Mouse (Mus musculus): ENCODE results near the gene Gm3646. TPM values are rescaled to one million over a fixed set of nuclear protein-coding genes. Genes with fewer than 3 reads are reported as not detected.

Gene Gm3646
- total and polyA plus RNA-seq, 3 experiments, result 1.9 to 9.2 (median 9.1) TPM

DNA sequence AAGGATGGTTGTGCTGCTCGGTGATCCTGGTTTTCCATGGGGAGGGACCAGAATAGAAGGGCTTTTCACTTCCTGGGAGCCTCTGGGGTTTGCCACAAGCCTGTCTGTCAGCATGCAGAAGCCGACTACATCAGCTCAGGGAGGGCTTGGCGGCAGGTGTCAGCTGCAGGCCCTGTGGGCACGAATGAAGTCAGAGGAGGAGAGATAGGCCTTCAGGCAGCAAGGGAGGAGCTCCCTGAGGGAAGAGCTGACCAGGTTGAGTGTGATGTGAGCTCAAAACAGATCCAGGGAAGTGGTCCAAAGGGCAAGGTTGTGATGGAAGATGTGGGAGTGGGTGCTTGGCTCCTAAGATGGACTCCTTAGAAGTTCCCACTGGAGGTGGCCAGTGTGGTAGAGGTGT, 35.7 kb upstream of the Gm3646 start:
- no peak overlapping the region for H3K9ac ChIP-seq (ENCODE audit: low read depth, low read length)
- H3K4me1 ChIP-seq (ENCODE audit: control insufficient read depth, insufficient read depth, low read length), result peaks cover 1% of the 10 kb centered on the region
- TF ChIP-seq POLR2A (IDR thresholded peaks at IDR 0.05; ENCODE audit: insufficient read depth, low read depth, low read length), result no peak
- WGBS, result 69% methylated on average over 4 of the region's 4 CpGs
- H3K27me3 ChIP-seq (ENCODE audit: control insufficient read depth, insufficient read depth, low read length), result no peaks in the 10 kb centered on the region
- no peak overlapping the region for H3K4me3 ChIP-seq
- no peak for DNase-seq
- intact Hi-C loops (cut with DNase I), result no loop called here
- no peak overlapping the region for H3K27ac ChIP-seq
- H3K79me2 ChIP-seq (replicated peaks; ENCODE audit: control insufficient read depth, insufficient read depth, low read length), result no peaks in the 10 kb centered on the region
- H3K36me3 ChIP-seq (ENCODE audit: control insufficient read depth, insufficient read depth, low read length), result no peaks in the 10 kb centered on the region

DNA sequence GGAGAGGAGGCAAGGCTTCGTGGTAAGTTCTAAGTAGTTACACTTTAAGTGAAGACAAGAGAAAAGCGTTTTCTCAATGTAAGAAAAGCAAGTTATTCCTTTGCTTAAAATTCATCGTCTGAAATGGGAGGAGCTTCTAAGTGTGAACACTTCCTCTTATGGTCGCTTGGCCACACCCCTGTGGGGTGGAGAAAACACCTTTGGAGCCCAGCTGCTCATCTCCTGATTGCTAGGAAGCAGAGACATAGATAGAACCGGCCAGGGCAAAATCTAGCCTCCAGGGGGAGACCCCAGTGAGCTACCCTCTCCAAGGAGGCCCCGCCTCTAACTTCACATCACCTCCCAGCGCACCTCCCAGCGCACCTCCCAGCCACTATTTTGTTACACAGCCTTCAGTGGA, 34.7 kb upstream of the Gm3646 start:
- Histone ChIP-seq H3K27me3 (ENCODE audit: control insufficient read depth, insufficient read depth, low read length) (no peaks in the 10 kb centered on the region), H3K79me2 (replicated peaks; ENCODE audit: control insufficient read depth, insufficient read depth, low read length) (no peaks in the 10 kb centered on the region), H3K9ac (ENCODE audit: low read depth, low read length) (no peak overlapping the region), H3K36me3 (ENCODE audit: control insufficient read depth, insufficient read depth, low read length) (no peaks in the 10 kb centered on the region), H3K4me3 (no peak overlapping the region), H3K27ac (no peak overlapping the region), H3K4me1 (ENCODE audit: control insufficient read depth, insufficient read depth, low read length) (peaks cover 1% of the 10 kb centered on the region; the same call in 1 of the 2 replicates)
- TF ChIP-seq CTCF (IDR thresholded peaks at IDR 0.05) (no peak), EP300 (IDR thresholded peaks at IDR 0.05; ENCODE audit: insufficient read depth, low read depth, low read length) (no peak), POLR2A (IDR thresholded peaks at IDR 0.05; ENCODE audit: insufficient read depth, low read depth, low read length) (no peak)
- DNase-seq, result no peak
- 71% methylated on average over 8 of the region's 8 CpGs for WGBS
- intact Hi-C loops (cut with DNase I), result no loop called here

DNA sequence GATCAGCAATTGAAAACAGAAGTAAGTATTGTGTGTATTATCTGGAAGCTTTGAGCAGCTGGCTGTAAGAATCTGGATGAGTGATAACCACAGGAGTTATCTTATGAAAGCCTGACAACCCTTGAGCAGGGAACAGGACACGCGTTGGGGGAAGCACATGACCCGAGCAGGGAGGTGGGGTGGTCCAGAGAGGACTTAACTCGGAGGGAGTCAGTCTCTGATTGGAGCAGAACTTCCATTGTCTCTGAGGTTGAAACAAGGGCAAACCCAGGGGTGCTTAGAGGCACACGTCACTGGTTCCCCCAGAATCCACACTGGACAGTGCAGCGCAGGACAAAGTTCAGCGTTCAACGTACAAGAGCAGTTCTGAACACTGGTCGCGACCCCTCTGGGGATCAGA, 34.1 kb upstream of the Gm3646 start:
- Histone ChIP-seq H3K9ac (ENCODE audit: low read depth, low read length) (no peak overlapping the region), H3K27me3 (ENCODE audit: control insufficient read depth, insufficient read depth, low read length) (no peaks in the 10 kb centered on the region), H3K27ac (no peak overlapping the region), H3K79me2 (replicated peaks; ENCODE audit: control insufficient read depth, insufficient read depth, low read length) (no peaks in the 10 kb centered on the region), H3K36me3 (ENCODE audit: control insufficient read depth, insufficient read depth, low read length) (no peaks in the 10 kb centered on the region), H3K4me3 (no peak overlapping the region), H3K4me1 (ENCODE audit: control insufficient read depth, insufficient read depth, low read length) (peaks cover 1% of the 10 kb centered on the region; the same call in 1 of the 2 replicates)
- no peak for DNase-seq
- TF ChIP-seq POLR2A (IDR thresholded peaks at IDR 0.05; ENCODE audit: insufficient read depth, low read depth, low read length) (no peak), CTCF (IDR thresholded peaks at IDR 0.05) (no peak), EP300 (IDR thresholded peaks at IDR 0.05; ENCODE audit: insufficient read depth, low read depth, low read length) (no peak)
- WGBS, result 55% methylated on average over 10 of the region's 10 CpGs
- intact Hi-C loops (cut with DNase I), result no loop called here

DNA sequence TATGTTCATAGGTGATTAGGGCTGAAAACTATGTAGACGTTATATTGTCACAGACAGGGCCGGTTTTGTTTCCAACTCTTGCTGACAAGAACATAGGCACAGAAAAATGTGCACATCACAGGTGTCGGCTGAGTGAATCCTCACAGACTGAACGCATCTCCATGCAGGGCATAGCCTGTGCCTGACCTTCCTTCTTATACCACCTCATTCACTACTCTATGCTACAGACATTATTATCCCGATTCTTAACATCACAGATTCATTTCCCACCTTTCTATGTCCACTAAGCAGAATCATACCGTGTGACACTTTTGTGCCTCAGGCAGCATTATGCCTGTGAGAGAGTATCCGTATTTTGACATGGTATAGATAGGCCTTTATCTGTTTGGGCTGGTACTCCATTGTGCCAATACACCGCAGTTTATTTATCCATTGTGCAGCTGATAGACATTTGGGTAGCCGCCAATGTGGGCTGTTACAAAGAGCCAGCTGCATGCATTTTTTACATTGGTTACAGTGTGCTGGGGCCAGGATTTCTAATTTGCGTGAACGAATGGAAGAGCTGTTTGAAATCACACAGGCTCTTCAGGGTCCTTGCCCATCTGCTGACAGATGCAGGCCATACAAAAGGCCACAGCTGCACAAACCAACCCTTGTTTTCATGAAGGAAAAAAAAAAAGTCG, 33.5 kb upstream of the Gm3646 start:
- no peak overlapping the region for H3K27ac ChIP-seq

DNA sequence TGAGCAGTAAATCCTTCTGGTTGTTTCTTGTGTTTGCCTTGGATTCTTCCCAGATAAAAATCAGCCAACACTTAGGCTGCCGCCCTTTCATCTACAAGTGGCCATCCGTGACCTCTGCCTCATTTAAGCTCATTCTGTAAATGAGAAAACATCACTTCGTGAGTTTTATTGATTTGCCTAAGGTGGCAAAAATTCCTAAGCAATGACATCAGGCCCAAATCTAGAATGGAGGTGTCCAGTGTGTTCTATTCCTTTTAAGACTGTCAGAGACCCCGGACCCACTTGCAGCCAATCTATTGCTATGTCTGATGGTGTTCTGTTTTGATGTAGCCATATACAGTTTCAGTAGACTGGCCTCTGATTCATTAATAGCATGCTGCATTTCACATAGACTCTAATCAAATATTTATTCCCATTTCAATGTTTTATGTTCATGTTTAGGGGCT, 26.5 kb upstream of the Gm3646 start:
- H3K9ac ChIP-seq (ENCODE audit: low read depth, low read length), result no peak overlapping the region
- H3K4me3 ChIP-seq, result no peak overlapping the region
- no peaks in the 10 kb centered on the region for H3K79me2 ChIP-seq (replicated peaks; ENCODE audit: control insufficient read depth, insufficient read depth, low read length)
- H3K36me3 ChIP-seq (ENCODE audit: control insufficient read depth, insufficient read depth, low read length), result no peaks in the 10 kb centered on the region
- DNase-seq, result no peak
- intact Hi-C loops (cut with DNase I), result no loop called here
- no peaks in the 10 kb centered on the region for H3K4me1 ChIP-seq (ENCODE audit: control insufficient read depth, insufficient read depth, low read length)
- WGBS, result 79% methylated on average over 4 of the region's 4 CpGs
- no peak overlapping the region for H3K27ac ChIP-seq
- H3K27me3 ChIP-seq (ENCODE audit: control insufficient read depth, insufficient read depth, low read length), result no peaks in the 10 kb centered on the region
- TF ChIP-seq EP300 (IDR thresholded peaks at IDR 0.05; ENCODE audit: insufficient read depth, low read depth, low read length) (no peak), POLR2A (IDR thresholded peaks at IDR 0.05; ENCODE audit: insufficient read depth, low read depth, low read length) (no peak), CTCF (IDR thresholded peaks at IDR 0.05) (no peak)

More for the DNA sequence above, 33.5 kb upstream of the Gm3646 start:
- Histone ChIP-seq H3K4me3 (no peak overlapping the region), H3K79me2 (replicated peaks; ENCODE audit: control insufficient read depth, insufficient read depth, low read length) (no peaks in the 10 kb centered on the region), H3K27me3 (ENCODE audit: control insufficient read depth, insufficient read depth, low read length) (no peaks in the 10 kb centered on the region), H3K9ac (ENCODE audit: low read depth, low read length) (no peak overlapping the region), H3K4me1 (ENCODE audit: control insufficient read depth, insufficient read depth, low read length) (peaks cover 1% of the 10 kb centered on the region; the same call in 1 of the 2 replicates), H3K36me3 (ENCODE audit: control insufficient read depth, insufficient read depth, low read length) (no peaks in the 10 kb centered on the region)
- 55% methylated on average over 12 of the region's 12 CpGs for WGBS
- no peak for DNase-seq
- intact Hi-C loops (cut with DNase I), result no loop called here
- TF ChIP-seq POLR2A (IDR thresholded peaks at IDR 0.05; ENCODE audit: insufficient read depth, low read depth, low read length), result no peak
- no peak for TF ChIP-seq EP300 (IDR thresholded peaks at IDR 0.05; ENCODE audit: insufficient read depth, low read depth, low read length)
- TF ChIP-seq CTCF (IDR thresholded peaks at IDR 0.05), result no peak

DNA sequence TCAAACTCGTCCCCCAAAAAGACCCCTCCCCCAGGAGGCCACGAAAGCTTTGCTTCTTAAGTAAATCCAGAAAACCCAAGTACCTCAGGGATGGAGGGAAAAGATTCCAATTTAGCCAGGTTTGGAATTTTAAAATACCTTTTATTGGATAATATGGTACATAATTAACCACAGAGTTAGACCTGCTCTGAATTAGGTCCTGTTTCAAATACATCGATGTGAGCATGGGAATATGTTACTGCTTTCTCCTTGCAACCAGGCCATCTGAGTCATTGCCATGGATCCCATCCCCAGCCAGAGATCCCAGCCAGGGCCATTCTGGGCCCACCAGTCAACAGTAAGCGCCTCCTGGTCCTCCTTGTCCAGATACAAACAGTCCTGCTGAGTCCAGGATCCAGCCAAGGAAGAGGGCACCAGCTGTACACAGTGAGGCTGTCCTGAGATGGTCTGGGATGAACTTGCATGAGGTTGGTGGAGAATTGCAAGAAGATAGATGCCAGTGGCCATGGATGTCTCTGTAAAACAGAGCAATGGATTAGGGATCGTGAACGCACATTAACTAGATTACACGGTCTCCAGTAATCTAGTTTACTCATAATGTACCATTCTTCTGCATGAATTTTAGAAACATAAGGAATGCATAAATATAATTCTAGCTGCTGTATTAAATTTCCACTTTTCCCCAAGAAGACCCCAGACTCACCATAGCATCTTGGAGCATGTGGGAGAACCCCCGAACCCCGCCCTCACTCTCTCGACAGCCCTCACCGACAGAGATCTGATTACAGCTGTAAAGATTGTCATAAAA, 25.9 kb upstream of the Gm3646 start:
- 90% methylated on average over 11 of the region's 11 CpGs for WGBS
- no peak for DNase-seq
- Histone ChIP-seq H3K27ac (no peak overlapping the region), H3K79me2 (replicated peaks; ENCODE audit: control insufficient read depth, insufficient read depth, low read length) (no peaks in the 10 kb centered on the region), H3K4me1 (ENCODE audit: control insufficient read depth, insufficient read depth, low read length) (no peaks in the 10 kb centered on the region), H3K27me3 (ENCODE audit: control insufficient read depth, insufficient read depth, low read length) (no peaks in the 10 kb centered on the region), H3K36me3 (ENCODE audit: control insufficient read depth, insufficient read depth, low read length) (no peaks in the 10 kb centered on the region), H3K9ac (ENCODE audit: low read depth, low read length) (no peak overlapping the region), H3K4me3 (no peak overlapping the region)
- TF ChIP-seq CTCF (IDR thresholded peaks at IDR 0.05), result no peak
- no peak for TF ChIP-seq POLR2A (IDR thresholded peaks at IDR 0.05; ENCODE audit: insufficient read depth, low read depth, low read length)
- TF ChIP-seq EP300 (IDR thresholded peaks at IDR 0.05; ENCODE audit: insufficient read depth, low read depth, low read length), result no peak
- intact Hi-C loops (cut with DNase I), result no loop called here

All from heart, adult 2 months (tissue).